Mouse (Mus musculus) lung, adult 2 months (tissue): ENCODE measurements around the gene Gna13.

ENCODE experiments used
- CTCF ChIP-seq: fragments of 200-500 bp; IDR thresholded peaks from 2 replicates; pipeline ENCODE4 v1.5.1; 2011; ENCODE audit warnings: mild to moderate bottlenecking, low read length, control low read depth; ENCODE audit not compliant: insufficient read depth
- POLR2A ChIP-seq: fragments of 200-500 bp; IDR thresholded peaks from 2 replicates; pipeline ENCODE4 v1.6.1; 2011; ENCODE audit warnings: low read depth, mild to moderate bottlenecking, control low read depth, low read length, borderline replicate concordance; ENCODE audit errors: extremely low read depth

DNA sequence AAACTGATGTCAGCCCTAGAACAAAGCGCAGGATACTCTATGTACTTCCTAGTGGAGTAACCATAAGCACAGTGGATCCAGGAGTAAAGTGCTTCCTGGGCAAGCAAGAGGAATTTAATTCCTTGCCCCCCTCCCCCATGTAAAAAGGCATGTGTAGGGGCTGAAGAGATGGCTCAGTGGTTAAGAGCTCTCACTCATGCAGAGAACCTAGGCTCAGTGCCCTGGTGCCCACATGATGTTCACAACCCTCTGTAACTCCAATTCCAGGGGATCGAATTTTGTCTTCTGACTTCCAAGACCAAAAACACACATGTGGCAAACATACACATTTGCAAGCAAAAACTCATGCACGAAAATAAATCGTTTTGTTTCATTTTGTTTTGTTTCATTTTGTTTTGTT lies 43.2 kb upstream of the Gna13 start:
- TF ChIP-seq CTCF (no peak), POLR2A (no peak)
